Mouse (Mus musculus) gonadal fat pad, adult 2 months (tissue): ENCODE results near the gene St6galnac4. TPM values are rescaled to one million over a fixed set of nuclear protein-coding genes. Genes with fewer than 3 reads are reported as not detected.

Experiments
- DNase-seq: peaks from one replicate; pipeline ENCODE4 v3.0.0-alpha.2; 2012; ENCODE audit warnings: low read depth
- polyA plus RNA-seq: library from polyadenylated mRNA; depleted of rRNA; stranded (reverse); fragments of >200 nt; gene quantifications from 2 replicates; pipeline ENCODE4 v1.2.3, GENCODE M21; 2012

Gene St6galnac4
- polyA plus RNA-seq, 1 experiment: 40.7 TPM

DNA sequence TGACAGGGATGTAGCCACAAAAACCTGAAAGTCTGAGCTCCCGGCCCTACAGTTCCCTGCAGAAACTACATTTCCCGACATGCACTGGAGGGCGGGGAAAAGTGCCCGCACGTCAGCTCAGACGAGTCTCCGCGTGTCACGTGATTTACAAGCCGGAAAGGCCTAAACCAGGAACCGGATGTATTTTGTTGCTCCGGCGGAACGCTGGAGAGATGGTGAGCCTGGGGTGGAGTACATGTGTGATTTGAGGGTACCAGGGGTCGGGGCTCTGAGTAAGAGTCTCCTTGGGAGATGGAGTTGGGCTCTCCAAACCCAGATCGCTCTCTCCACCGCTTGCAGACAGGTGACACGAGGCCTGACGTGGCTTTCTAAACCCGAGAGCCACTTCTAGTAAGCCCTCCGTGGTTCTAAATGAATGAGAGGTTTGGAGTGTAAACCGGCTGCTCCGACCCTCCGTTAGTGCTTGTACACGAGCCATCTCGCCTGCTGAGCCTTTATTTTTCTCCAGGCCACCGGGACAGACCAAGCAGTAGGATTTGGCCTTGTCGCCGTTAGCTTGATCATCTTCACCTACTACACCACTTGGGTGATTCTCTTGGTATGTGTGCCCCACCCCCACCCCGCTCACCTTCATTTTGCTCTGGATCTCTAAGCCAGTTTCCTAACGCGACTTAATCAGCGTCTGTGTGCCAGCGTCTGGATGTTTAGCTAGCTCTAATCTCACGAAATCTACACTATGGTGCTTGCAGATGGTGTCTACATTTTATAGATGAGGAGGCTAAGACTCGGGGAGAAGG lies 16.0 kb upstream of the St6galnac4 start, which contains the start of gene Dpm2:
Dpm2 (plus strand) TSS at position 161 of the 797 bp plus-strand sequence.
- no peak for DNase-seq

DNA sequence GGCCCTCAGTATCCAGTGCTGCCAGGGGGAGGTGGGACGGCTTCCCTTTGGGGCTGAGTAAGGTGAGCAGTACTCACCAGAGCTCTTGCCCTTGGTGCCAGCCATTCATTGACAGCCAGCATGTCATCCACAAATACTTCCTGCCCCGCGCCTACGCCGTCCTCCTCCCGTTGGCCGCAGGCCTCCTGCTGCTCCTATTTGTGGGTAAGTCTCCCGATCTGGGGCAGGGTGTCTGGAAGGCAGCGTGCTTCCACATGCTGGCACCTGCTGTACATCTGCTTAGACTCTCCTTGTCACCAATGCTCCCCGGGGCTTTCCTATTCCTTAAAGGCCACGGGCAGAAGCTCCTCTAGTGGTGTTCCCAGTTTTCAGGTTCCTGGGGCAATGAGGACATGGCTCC lies 14.7 kb upstream of the St6galnac4 start:
- no peak for DNase-seq

DNA sequence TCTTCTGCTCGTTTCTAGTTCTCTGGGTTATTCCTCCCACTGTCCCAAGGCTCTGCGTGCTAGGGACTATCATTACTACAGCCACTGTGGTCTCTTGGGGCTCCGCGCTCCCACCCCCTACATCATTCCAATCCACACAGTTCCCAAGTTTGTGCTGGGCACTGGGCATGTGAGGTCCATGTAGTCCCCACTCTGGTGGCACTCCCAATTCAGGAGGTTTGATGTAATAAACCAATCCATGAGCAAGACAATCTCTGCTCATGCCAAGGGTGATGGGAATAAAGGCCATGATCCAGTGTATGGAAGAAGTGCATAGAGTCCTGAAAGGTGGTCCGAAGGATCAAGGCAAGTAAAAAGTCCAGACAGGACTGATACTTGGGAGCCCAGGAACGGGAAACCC lies 12.4 kb upstream of the St6galnac4 start, which contains the start of gene Pip5kl1:
Pip5kl1 (plus strand) TSS at position 301 of the 400 bp plus-strand sequence.
- DNase-seq: no peak

DNA sequence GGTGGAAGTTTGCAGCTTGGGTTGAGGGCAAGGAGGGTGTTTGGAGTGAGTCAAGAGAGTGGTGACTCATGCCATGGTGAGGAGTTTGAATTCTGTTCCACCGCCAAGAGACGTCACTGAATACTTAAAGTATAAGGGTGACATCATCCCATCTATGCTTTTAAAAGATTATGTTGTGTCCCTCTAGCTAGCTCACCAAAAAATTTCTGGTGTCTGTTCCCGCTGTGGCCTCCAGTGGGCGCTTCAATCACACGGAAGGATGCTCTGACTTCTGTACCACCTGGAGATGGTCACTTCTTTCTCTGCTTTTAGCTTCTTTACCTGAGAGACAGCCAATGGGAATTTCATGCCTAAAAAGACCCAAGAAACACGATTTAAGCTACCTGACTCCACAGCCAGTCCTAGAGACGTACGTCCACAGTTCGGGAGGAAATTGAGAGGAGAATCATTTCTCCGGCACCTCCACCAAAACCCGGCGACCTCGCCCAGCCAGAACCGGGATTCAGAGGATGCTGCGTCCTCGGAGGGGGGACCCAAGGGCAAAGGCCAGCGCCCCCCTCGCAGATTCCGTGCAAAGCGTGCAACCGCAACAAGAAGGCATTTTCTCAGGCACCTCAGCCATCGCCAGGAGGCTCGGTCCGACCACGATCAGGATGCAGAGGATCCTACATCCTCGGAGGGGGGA lies 11.9 kb upstream of the St6galnac4 start:
- DNase-seq: no peak

DNA sequence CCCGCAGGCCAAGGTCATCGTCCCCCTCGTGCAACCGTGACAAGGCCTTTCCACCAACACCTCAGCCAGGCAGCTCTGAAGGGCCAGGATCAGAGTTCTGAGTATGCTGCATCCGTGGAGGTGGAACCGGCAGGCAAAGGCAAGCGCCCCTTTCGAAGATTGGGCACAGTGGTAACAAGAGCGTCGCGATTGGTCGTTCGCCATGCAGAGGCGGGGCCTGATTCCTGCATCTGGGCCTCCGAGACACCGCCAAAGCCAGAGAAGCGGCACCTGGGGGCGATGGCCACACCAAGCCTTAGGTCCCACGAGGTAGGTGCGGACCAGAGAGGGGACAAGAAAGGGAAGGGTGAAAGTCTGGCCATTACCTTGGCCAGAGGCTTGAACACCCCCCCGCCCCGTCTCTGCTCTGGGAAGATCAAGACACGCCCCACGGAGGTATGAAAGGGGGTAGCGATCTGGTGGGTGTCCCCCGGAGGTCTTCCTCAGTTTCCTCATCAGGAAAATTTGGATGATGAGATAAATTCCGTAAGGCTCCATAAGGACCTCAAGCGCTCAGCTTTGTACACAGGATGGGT lies 11.2 kb upstream of the St6galnac4 start, which contains the start of gene 9430097D07Rik:
9430097D07Rik (minus strand) TSS at position 99 of the 575 bp plus-strand sequence.
- DNase-seq: no peak

DNA sequence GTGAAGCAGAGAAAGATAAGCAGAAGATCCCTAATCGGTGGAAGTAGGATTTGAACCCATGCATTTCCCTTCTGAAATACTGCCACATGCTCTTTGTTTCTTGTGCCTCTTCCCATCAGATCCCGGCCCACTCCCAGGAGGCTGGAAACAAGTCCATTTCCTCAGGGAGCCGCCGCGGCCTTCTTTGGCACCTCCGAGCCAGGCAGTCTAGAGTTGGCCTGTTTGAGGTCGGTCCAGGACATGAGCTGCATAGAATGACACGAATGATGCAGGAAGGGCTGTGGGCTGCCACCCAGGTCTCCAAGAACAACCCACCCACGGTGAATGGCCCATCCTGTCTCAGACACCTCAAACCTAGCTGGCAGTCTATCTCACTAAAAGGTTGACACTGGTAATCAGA lies 10.4 kb upstream of the St6galnac4 start:
- no peak for DNase-seq

DNA sequence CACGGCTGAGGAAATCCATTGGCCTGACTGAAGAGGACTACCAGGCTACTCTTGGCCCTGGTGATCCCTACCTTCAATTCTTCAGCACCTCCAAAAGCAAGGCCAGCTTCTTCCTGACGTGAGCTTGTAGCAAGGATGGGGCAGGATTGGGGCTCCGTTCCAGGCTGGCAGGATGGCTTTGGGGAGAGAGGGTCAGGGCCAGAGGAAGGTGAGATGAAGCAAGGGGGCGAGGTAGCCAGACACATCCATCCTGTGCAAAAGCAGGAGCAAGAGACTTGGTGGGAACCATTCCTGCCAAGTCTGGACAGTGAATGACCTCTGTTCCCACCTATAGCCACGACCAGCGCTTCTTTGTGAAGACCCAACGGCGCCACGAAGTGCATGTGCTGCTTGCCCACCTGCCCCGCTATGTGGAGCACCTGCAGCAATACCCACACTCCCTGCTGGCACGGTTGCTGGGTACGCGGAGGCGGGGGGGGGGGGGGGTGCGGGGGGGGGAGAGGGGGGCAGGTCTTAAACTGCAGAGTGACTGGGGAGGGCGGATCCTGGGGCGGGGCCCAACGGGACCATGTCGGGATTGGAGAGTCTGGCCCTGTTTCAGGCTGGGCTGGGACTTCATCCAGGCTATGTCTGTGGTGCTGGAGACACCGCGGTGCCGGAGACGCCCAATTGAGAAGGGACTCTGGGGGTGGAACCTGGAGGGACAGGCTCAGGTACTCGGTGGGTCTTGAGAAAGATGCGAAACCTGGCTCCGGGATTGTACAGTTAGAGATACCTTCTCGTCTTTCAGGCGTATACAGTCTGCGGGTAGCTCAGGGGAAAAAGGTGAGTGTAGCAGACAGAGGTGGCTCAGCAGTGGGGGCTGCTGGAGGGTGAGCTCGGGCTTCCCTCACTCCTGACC lies 8.5 kb upstream of the St6galnac4 start:
- DNase-seq: no peak

DNA sequence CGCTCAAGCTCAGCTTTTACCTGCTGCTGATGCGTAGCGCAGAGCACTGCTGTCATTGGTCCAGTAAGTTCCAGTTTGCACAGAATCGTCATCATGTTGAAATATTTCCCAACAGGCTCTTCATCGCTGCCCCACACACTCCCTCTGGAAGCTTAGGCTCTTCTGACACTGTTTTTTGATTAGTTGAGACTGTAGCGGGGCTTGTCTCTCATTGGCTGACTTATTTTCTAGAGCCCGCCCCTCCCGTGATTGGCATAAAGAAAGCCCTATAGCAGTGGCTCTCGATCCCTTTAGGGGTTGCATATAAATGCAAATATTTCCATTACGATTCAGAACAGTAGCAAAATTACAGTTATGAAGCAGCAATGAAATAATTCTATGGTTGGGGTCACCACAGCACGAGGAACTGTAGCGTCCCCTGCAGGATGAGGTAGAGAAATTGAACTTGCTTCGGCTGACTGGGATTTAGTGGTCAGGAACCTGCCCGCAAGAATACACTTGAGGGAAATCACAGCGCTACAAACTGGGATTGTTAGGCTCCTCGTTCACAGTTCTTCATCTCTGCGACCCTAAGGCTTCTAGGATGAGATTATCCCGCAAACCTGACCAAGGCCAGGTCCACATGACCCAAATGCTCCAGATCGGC lies 5.3 kb upstream of the St6galnac4 start:
- DNase-seq: no peak

DNA sequence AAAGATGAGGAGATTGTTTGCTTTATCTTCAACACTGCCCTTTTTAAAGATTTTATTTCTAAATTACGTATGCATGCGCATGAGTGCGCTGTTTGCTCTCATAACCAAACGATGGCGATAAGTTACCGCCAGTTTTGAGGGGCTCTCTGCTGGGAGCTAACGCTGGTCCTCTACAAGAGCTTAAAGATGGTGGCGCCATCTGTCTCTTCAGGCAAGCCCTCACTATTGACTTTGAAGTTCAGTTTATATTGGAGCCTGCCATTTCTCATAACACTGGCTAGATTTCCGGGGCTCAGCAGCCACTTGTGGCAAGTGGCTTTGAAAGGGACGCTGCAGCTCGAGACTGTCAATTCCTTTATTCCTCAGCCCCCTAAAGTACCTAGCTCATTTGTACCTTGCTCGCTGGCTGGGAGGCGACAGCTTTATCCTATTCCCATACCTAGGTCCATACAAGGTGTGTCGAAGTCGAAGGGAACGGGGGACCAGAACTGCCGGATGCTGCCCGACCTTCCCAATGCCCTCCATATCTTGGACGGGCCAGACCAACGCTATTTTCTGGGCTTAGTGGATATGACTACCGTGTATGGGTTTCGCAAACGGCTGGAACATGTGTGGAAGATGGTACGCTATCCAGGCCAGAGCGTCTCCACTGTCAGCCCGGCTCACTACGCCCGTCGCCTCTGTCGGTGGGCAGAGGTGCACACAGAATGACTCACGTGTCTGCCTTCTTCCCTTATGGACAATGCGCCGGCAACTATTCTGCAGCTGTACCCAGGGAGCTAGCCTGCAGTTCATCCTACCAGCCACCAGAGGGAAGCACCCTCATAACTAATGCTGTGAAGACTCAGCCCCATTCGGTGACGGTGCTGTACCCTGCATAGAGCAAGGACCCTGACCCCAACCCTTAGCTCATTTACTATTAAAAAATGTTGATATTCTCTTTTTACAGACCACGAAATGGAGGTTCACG lies 3.8 kb upstream of the St6galnac4 start:
- DNase-seq: no peak

DNA sequence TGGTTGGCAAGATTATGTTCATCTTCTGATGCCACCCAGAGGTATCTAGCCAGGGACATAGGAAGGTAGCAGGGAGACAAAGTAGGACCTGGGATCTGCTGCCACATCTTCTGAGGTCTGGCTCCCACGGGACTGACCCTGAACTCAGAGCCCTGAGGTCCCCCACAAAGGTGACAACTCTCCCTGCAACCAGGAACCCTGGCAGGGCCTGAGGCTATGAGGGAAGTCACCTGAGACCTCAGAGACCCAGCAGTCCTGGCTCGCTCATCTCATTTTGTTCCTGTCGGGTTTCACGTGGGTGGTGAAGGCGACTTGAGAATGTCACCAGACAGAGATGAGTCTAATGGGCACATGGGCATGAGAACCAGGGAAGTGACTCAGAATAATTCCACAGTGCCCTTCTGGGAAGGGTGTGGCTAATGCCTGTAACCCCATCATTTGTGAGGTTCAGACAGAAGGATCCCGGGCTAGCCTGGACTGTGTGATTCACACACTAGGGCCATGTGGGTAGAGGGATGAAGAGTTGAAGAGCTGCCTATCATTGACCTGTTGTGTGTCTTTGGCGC lies 1.7 kb upstream of the St6galnac4 start:
- DNase-seq: no peak

DNA sequence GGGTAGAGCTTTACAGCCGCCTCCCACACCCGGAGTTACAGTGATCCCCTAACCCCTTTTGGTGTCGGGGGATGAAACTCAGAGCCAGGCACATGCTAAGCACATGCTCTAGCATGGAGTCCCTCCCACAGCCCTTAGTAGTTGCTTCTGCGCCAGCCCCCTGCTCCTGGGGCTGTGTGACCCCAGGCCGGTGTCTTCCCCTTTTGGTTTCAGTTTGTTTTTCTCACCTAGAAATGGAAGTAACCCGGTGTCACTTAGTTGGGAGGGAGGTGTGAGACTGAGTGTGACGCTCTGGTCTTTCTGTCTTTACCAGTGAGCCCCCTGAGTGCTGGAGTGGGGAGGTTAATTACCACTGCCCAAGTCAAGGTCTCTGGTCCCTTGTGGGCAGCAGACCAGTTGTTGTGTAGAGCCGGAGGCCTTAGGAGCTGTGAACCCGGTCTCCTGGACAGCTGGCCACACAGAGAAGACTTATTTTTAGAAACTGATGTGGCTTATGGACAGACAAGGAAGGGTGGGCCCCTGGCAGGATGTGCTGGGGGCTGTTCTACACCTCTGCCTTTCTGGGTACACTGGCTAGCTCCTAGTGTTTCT lies 931 bp downstream of the St6galnac4 start:
- DNase-seq: no peak

DNA sequence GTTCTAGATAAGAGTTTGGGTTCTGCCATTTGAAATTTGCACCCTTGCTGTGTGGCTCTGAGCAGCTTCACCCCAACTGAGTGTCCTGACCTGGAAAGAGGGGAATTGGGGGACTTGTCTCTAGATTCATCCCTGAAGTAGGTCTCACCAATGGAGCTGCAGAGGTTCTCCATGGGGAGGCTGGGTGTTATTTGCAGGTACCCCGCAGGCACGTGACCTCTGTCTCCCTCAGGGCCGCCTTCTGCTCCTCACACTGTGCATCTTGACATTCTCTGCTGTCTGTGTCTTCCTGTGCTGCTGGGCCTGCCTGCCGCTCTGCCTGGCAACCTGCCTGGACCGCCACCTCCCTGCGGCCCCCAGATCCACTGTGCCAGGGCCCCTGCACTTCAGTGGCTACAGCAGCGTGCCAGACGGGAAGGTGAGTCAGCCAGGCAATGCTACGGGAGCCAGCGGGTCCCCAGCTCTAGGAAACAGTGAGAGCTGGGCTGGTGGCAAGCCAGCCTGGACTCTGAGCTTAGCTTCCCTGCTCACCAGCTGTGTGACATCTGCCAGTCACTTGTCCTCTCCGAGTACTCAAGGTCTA lies 2.4 kb downstream of the St6galnac4 start:
- no peak for DNase-seq

DNA sequence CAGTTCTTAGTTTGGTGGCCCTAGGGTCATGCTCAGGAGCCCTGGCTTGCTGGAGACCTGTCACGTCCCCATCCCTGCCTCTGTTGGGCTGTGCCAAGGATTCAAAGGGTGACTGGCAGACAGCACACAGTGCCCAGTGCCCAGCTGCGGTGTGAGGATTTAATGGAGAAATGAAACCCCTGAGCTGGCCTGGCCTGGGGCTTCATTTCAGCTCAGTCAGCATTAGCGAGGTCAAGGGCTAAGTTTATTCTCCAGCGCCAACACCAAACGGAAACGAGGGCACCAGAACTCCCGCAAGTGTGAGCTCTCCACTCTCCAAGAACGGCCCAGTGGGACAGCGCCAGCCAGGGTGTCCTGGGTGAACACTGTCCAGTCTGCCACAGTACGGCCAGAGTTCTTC lies 3.3 kb downstream of the St6galnac4 start:
- DNase-seq: no peak

DNA sequence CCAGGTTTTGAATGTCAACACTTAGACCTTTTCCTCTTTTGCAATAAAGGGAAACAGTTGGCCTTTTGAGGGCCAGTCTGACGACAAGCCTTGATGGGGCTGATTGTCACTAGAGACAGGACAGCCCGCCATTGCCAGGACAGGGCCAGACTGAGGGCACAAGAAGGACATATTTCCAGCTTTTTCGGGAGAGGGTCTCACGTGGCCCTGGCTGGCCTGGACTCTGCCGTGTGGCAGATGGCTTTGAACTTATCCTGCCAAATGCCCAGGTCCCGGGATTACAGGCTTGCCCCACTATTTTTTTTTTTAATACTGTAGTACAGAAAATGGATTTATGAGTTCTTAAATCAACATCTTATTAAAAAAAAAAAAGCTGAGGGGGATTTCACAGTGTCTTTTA lies 4.4 kb downstream of the St6galnac4 start:
- DNase-seq: no peak

DNA sequence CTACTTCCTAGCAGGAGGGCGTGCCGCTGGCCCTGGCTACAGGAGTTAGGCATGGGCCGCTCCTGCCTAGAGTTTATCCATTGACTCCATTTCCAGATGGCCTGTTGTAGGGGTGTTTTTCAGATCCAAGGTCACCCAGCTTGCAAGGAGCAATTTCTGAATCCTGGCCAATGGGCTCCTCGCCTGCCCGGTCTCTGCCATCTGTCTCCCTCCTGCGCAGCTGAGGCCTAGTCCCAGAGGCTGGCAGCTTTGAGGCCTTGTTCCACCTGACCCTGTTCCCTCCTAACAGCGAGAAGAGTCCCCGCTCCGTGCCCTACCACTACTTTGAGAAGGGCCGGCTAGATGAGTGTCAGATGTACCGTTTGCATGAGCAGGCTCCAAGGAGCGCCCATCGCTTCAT lies 9.8 kb downstream of the St6galnac4 start:
- no peak for DNase-seq

DNA sequence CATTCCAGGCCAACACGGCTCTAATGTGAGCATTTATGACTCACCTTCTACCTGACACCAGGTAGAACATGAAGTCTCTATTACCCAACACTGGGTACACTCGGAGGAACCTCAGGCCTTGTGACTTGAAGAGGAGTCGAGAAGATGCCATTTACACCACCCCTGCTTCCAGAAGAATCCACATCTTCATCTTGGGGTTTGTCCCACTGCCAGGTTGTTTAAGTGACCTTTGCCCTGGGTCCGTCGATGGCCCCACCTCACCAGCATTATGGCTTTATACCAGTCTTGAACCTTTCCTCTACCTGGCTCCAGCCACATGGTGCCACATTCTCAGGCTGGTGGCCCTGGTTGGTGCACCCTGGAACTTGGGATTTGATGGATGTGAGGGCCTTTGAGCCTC lies 10.4 kb downstream of the St6galnac4 start:
- no peak for DNase-seq

DNA sequence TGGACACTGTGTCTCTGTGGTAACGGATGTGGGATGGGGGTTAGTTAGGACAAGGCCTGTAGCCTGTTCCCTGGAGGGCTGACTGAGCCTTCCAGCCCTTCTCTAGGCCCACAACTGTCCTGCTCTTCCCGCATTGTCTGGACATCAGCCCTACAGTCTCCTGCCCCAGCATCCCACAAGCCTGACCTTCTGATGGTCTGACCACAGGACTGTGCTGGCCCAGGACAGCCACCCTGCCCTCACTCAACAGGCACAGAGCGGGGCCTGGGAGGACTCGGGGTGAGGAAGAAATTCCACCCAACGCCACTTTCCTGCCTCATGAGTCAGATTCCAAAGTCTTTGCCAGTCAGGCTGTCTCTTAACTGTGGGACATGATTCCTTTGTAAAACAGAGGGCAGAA lies 10.8 kb downstream of the St6galnac4 start:
- DNase-seq: no peak

DNA sequence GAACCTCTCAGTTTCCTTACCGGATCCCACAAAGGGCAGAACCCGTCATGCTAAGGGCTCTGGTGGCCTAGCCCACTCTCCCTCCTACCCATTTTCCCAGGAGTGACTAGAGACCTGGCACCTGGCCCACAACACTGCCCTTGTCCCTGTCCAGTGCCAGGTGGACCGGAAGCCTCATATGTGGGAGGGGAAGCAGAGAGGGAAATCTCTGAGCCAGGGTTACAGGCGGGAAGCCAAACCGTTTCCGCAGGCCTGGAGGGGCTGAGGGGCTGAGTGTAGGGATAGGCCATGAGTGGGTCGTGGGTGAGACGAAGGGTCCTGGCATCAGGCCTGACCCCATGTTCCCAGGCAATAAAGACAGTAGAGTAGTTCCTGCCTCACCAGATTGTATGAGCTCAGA lies 11.6 kb downstream of the St6galnac4 start:
- DNase-seq: no peak

DNA sequence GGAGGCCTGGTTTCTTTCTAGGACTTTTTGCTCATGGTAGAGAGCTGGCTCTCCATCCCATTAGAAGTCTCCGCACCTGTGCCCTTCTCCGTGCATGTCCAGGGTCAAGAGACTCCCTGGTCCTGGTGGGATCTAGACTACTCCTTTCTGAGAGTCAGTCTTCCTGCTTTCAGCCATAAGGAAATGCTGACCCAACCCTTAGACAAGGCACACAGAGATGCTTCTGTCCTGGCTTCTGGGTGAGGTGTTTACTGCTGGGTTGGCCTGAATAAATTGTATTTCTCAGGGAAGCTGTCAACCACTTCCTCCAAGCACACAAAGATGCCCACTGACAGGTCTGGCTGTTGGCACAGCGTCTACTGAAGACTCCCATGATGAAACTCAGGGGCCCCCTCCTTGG lies 12.5 kb downstream of the St6galnac4 start, which contains the start of gene St6galnac6:
St6galnac6 (plus strand) TSS at position 301 of the 400 bp plus-strand sequence.
- no peak for DNase-seq
